Mouse (Mus musculus): ENCODE measurements around the gene Pde4d. TPM values are rescaled to one million over a fixed set of nuclear protein-coding genes. Genes with fewer than 3 reads are reported as not detected.

Pde4d gene
- total and polyA plus RNA-seq, 3 experiments = 18.5 to 18.8 TPM; not detected in 1

DNA sequence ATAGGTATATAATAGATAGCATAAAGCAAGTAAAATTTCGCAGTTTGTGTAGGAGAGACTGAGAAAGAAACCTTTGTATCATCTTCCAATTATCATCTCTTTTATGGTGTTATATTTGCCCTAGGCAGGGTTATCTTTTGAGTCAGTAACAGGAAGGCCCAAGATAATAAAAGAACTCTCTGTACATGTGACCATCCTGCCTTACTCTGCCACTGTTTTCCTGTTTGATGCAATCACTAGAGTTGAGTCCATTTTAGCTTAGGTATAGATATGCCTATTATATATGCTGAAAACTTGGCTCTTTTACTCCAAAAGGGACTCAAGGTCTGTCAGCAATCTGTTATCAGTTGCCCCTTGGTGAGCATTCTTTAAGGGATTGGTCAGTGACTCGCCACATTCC lies 514.3 kb downstream of the Pde4d start:
- Histone ChIP-seq H3K79me2 (ENCODE audit: control insufficient read depth, insufficient read depth, low read length, poor library complexity) (no peaks in the 10 kb centered on the region), H3K4me3 (ENCODE audit: control insufficient read depth in 1 of 2, insufficient read depth in 1 of 2, low read depth in 2 of 2, low read length in 2 of 2) (no peak overlapping the region), H3K9ac (ENCODE audit: control insufficient read depth, low read depth, low read length, poor library complexity, severe bottlenecking) (no peak overlapping the region), H3K27me3 (ENCODE audit: control insufficient read depth in 1 of 2, insufficient read depth in 2 of 2, low read length in 2 of 2) (no peaks in the 10 kb centered on the region), H3K4me1 (ENCODE audit: control insufficient read depth in 1 of 2, insufficient read depth in 2 of 2, low read length in 2 of 2) (no peaks in the 10 kb centered on the region), H3K9me3 (replicated peaks; ENCODE audit: insufficient read depth, low read length) (no peaks in the 10 kb centered on the region), H3K27ac (ENCODE audit: control insufficient read depth, low read depth, low read length) (no peak overlapping the region), H3K36me3 (ENCODE audit: control insufficient read depth in 1 of 2, insufficient read depth in 2 of 2, low read length in 2 of 2) (no peaks in the 10 kb centered on the region)
- DNase-seq (ENCODE audit: low read depth, low spot score) = no peak
- TF ChIP-seq MAFK (IDR thresholded peaks at IDR 0.05; ENCODE audit: borderline replicate concordance, low read depth, low read length) (no peak), JUND (IDR thresholded peaks at IDR 0.05; ENCODE audit: low read depth, low read length) (no peak), NRF1 (IDR thresholded peaks at IDR 0.05; ENCODE audit: insufficient read depth, low read depth, low read length, poor library complexity, severe bottlenecking) (no peak), GATA1 (IDR thresholded peaks at IDR 0.05; ENCODE audit: low read depth, low read length) (no peak), POLR2A (IDR thresholded peaks at IDR 0.05; ENCODE audit: control insufficient read depth in 1 of 2, insufficient read depth in 1 of 2, low read depth in 1 of 2, low read length in 2 of 2, poor library complexity in 1 of 2) (no peak), ZKSCAN1 (IDR thresholded peaks at IDR 0.05; ENCODE audit: low read depth, low read length) (no peak), ZMIZ1 (IDR thresholded peaks at IDR 0.05; ENCODE audit: low read depth, low read length) (no peak), BHLHE40 (IDR thresholded peaks at IDR 0.05; ENCODE audit: borderline replicate concordance, low read depth, low read length) (no peak), ZNF384 (IDR thresholded peaks at IDR 0.05; ENCODE audit: low read depth, low read length) (no peak), SMC3 (IDR thresholded peaks at IDR 0.05; ENCODE audit: low read depth, low read length) (no peak), CHD2 (IDR thresholded peaks at IDR 0.05; ENCODE audit: low read length) (no peak), SIN3A (IDR thresholded peaks at IDR 0.05; ENCODE audit: low read length) (no peak)

DNA sequence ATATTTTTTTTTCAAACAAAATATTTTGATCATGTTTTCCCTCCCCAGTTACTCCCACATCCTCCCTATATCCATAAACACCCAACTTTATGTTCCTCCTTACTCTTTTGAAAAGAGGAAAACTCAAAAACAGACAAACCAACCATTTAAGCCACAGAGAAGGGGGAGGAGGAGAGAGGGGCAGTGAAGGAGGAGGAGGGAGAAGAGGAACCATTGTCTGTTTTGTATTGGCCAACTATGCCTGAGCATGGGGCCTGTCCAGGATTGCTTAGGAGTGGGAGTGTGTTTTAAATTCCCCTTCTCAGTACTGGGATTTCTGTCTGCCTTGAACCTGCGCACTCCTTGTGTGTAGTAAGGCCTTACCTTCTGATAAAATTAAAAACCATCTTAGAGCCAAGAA lies 531.4 kb downstream of the Pde4d start:
- DNase-seq (ENCODE audit: low read depth, low spot score) = no peak
- no peak for TF ChIP-seq RCOR1 (IDR thresholded peaks at IDR 0.05; ENCODE audit: low read depth, low read length)
- no peak for TF ChIP-seq MAX (IDR thresholded peaks at IDR 0.05; ENCODE audit: low read length)
- no peaks in the 10 kb centered on the region for H3K9me3 ChIP-seq (replicated peaks; ENCODE audit: insufficient read depth, low read length)
- no peaks in the 10 kb centered on the region for H3K79me2 ChIP-seq (ENCODE audit: control insufficient read depth, insufficient read depth, low read length, poor library complexity)
- H3K27me3 ChIP-seq (ENCODE audit: control insufficient read depth in 1 of 2, insufficient read depth in 2 of 2, low read length in 2 of 2) = no peaks in the 10 kb centered on the region
- H3K4me1 ChIP-seq (ENCODE audit: control insufficient read depth in 1 of 2, insufficient read depth in 2 of 2, low read length in 2 of 2) = no peaks in the 10 kb centered on the region
- no peaks in the 10 kb centered on the region for H3K36me3 ChIP-seq (ENCODE audit: control insufficient read depth in 1 of 2, insufficient read depth in 2 of 2, low read length in 2 of 2)
- no peak overlapping the region for H3K4me3 ChIP-seq (ENCODE audit: control insufficient read depth in 1 of 2, insufficient read depth in 1 of 2, low read depth in 2 of 2, low read length in 2 of 2)
- H3K27ac ChIP-seq (ENCODE audit: control insufficient read depth, low read depth, low read length) = no peak overlapping the region
- H3K9ac ChIP-seq (ENCODE audit: control insufficient read depth, low read depth, low read length, poor library complexity, severe bottlenecking) = no peak overlapping the region

DNA sequence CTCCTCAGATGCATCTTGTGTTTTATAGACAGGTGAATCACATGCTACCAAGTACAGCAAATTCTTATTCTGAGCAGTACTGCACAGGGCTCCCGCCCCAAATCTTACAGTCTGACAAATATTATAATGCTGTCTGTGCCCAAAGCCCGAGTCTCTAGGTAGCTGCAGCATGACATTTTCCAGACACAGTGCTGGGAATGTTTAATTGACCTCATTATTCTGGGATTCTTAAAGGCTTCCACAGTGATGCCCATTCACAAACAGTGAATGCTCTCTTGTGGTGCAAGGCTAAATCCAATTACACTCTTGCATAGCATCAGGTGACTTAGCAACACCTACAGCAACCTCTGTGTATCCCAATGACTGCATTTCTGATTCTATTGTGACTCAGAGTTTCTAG lies 549.0 kb downstream of the Pde4d start:
- Histone ChIP-seq H3K27ac (ENCODE audit: control insufficient read depth, low read depth, low read length) (no peak overlapping the region), H3K79me2 (ENCODE audit: control insufficient read depth, insufficient read depth, low read length, poor library complexity) (no peaks in the 10 kb centered on the region), H3K9me3 (replicated peaks; ENCODE audit: insufficient read depth, low read length) (no peaks in the 10 kb centered on the region), H3K4me1 (ENCODE audit: control insufficient read depth in 1 of 2, insufficient read depth in 2 of 2, low read length in 2 of 2) (no peaks in the 10 kb centered on the region), H3K9ac (ENCODE audit: control insufficient read depth, low read depth, low read length, poor library complexity, severe bottlenecking) (no peak overlapping the region), H3K4me3 (ENCODE audit: control insufficient read depth in 1 of 2, insufficient read depth in 1 of 2, low read depth in 2 of 2, low read length in 2 of 2) (no peak overlapping the region), H3K27me3 (ENCODE audit: control insufficient read depth in 1 of 2, insufficient read depth in 2 of 2, low read length in 2 of 2) (no peaks in the 10 kb centered on the region), H3K36me3 (ENCODE audit: control insufficient read depth in 1 of 2, insufficient read depth in 2 of 2, low read length in 2 of 2) (no peaks in the 10 kb centered on the region)
- TF ChIP-seq ELF1 (IDR thresholded peaks at IDR 0.05; ENCODE audit: low read depth, low read length) (no peak), USF2 (IDR thresholded peaks at IDR 0.05; ENCODE audit: borderline replicate concordance in 1 of 2, insufficient read depth in 1 of 2, low read depth in 1 of 2, low read length in 2 of 2) (no peak), ZNF384 (IDR thresholded peaks at IDR 0.05; ENCODE audit: low read depth, low read length) (no peak), CTCF (IDR thresholded peaks at IDR 0.05 in 2 of 3, conservative IDR thresholded peaks at IDR 0.05 in 1 of 3; ENCODE audit: control insufficient read depth in 1 of 3, insufficient read depth in 1 of 3, low read depth in 2 of 3, low read length in 3 of 3, poor library complexity in 1 of 3, severe bottlenecking in 1 of 3) (no peak), TAL1 (IDR thresholded peaks at IDR 0.05; ENCODE audit: low read length) (no peak), KAT2A (conservative IDR thresholded peaks at IDR 0.05; ENCODE audit: low read depth, low read length) (no peak), E2F4 (IDR thresholded peaks at IDR 0.05; ENCODE audit: borderline replicate concordance, low read depth, low read length) (no peak), MAX (IDR thresholded peaks at IDR 0.05; ENCODE audit: low read length) (no peak), ETS1 (IDR thresholded peaks at IDR 0.05; ENCODE audit: low read depth, low read length) (no peak), POLR2AphosphoS2 (IDR thresholded peaks at IDR 0.05; ENCODE audit: low read length) (no peak), GABPA (IDR thresholded peaks at IDR 0.05; ENCODE audit: low read depth, low read length) (no peak)
- DNase-seq (ENCODE audit: low read depth, low spot score) = no peak

Data from MEL (cell line).